Mouse (Mus musculus) megakaryocyte, embryonic 14.5 days (primary cell): ENCODE data around the gene Usp33.

ENCODE experiments used
- FLI1 ChIP-seq: IDR thresholded peaks from 2 replicates; pipeline ENCODE4 v1.6.1; 2012; ENCODE audit warnings: low read length, inconsistent platforms, mixed read lengths
- GATA1 ChIP-seq: IDR thresholded peaks from 3 replicates; pipeline ENCODE4 v1.6.1; 2012; ENCODE audit warnings: mixed read lengths, low read length, inconsistent platforms, borderline replicate concordance

DNA sequence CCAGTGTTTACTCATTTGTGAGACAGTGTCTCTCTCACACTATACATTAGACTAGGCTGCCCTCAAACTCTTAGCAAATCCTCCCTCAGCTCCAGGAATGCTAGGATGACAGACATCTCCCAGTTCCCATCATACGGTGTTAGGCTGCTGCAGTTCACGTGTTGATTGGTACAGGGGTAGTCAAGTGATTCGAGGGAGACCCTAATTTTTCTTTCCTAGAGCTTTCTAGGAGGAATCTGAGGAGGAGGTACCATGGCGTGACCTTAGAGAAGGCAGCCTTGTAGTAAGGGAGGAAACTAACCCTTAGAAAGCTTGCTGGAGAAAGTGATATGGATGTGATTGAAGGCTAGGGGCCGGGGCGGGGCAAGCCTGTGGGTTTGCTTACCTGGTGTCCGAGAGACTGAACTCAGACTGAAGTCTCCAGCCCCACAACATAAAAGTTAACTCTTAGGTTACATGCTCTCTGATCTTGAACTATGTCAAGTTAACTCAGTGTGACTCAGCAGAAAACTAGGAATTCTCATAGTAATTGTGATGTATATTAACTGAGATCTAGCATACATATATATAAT, 64.8 kb downstream of the Usp33 start:
- no peak for TF ChIP-seq GATA1
- TF ChIP-seq FLI1, result no peak
